ENCODE assay signal across 8 mouse cellular contexts in genomic region chr6:4003890-4004306, GRCm38 (mm10). TPM values are rescaled to one million over a fixed set of nuclear protein-coding genes. Genes with fewer than 3 reads are reported as not detected.
A peak's percentile ranks its signal among the peaks of the same experiment; 100 is the strongest.
DNase-seq lines count a peak whose midpoint lies in the region; ATAC-seq and TF ChIP-seq lines count a peak whose summit lies in the region.

TSS of gene Gng11 (plus strand) at chr6:4003904.

- peak within 1 kb of the TSS; percentile 83 for H3K9ac ChIP-seq in heart, embryonic 12.5 days
- peak within 1 kb of the TSS; percentile 61 for H3K9ac ChIP-seq in kidney, embryonic 15.5 days
- H3K9ac ChIP-seq in midbrain, embryonic 15.5 days: peak within 1 kb of the TSS; percentile 27
- peak within 1 kb of the TSS; percentile 81 for H3K9ac ChIP-seq in stomach, postnatal 0 days (ENCODE audit: low read length)

- no peak for TF ChIP-seq CTCF in thymus, adult 2 months (IDR thresholded peaks at IDR 0.05; ENCODE audit: borderline replicate concordance, control insufficient read depth, extremely low read depth, insufficient read depth, low read length, poor library complexity)
- no peak; the same call in 1 of the 2 replicates for TF ChIP-seq CTCF in stomach, postnatal 0 days (IDR thresholded peaks at IDR 0.05; ENCODE audit: low read depth)

- H3K4me3 ChIP-seq in thymus, adult 2 months (ENCODE audit: control insufficient read depth, insufficient read depth, low read length): no peak within 1 kb of the TSS
- peak within 1 kb of the TSS; percentile 66 for H3K4me3 ChIP-seq in heart, embryonic 12.5 days
- H3K4me3 ChIP-seq in kidney, embryonic 15.5 days (replicated peaks): peak within 1 kb of the TSS; percentile 56
- peak within 1 kb of the TSS; percentile 26 for H3K4me3 ChIP-seq in midbrain, embryonic 15.5 days
- H3K4me3 ChIP-seq in stomach, postnatal 0 days (ENCODE audit: low read depth, low read length): peak within 1 kb of the TSS; percentile 56

- WGBS in thymus, adult 2 months: 2% methylated on average over 19 of the region's 19 CpGs
- 0% methylated on average over 19 of the region's 19 CpGs for WGBS in heart, embryonic 12.5 days
- WGBS in kidney, embryonic 15.5 days: 0% methylated on average over 19 of the region's 19 CpGs
- WGBS in midbrain, embryonic 15.5 days: under 1% methylated on average over 19 of the region's 19 CpGs
- WGBS in stomach, postnatal 0 days: 2% methylated on average over 19 of the region's 19 CpGs

- no peak within 1 kb of the TSS for H3K27ac ChIP-seq in thymus, adult 2 months (ENCODE audit: control insufficient read depth, insufficient read depth, low read length)
- peak within 1 kb of the TSS; percentile 92 for H3K27ac ChIP-seq in heart, embryonic 12.5 days (ENCODE audit: poor library complexity, severe bottlenecking)
- H3K27ac ChIP-seq in kidney, embryonic 15.5 days: peak within 1 kb of the TSS; percentile 93
- H3K27ac ChIP-seq in midbrain, embryonic 15.5 days: peak within 1 kb of the TSS; percentile 50; the same call in 1 of the 2 replicates
- peak within 1 kb of the TSS; percentile 90 for H3K27ac ChIP-seq in stomach, postnatal 0 days (replicated peaks)

- ATAC-seq in heart, embryonic 12.5 days (ENCODE audit: insufficient number of reproducible peaks, low FRiP score): peak; percentile 84
- ATAC-seq in kidney, embryonic 15.5 days (replicated peaks; ENCODE audit: low FRiP score): peak; percentile 93
- peak; percentile 56; the same call in 1 of the 2 replicates for ATAC-seq in midbrain, embryonic 15.5 days (replicated peaks)
- ATAC-seq in stomach, postnatal 0 days (ENCODE audit: low FRiP score, low TSS enrichment): peak; percentile 88

- H3K27me3 ChIP-seq in thymus, adult 2 months (ENCODE audit: control insufficient read depth, insufficient read depth, low read length): no peaks in the 10 kb centered on the region
- no peaks in the 10 kb centered on the region for H3K27me3 ChIP-seq in heart, embryonic 12.5 days (replicated peaks)
- H3K27me3 ChIP-seq in kidney, embryonic 15.5 days: no peaks in the 10 kb centered on the region
- H3K27me3 ChIP-seq in midbrain, embryonic 15.5 days (replicated peaks): no peaks in the 10 kb centered on the region
- H3K27me3 ChIP-seq in stomach, postnatal 0 days (ENCODE audit: control insufficient read depth, insufficient read depth, low read length): no peaks in the 10 kb centered on the region

- TF ChIP-seq EP300 in stomach, postnatal 0 days (optimal IDR thresholded peaks at IDR 0.05): no peak

- TF ChIP-seq POLR2A in thymus, adult 2 months (IDR thresholded peaks at IDR 0.05; ENCODE audit: control insufficient read depth, extremely low read depth, insufficient read depth, low read length, poor library complexity): no peak

- H3K4me1 ChIP-seq in thymus, adult 2 months (replicated peaks; ENCODE audit: control insufficient read depth, insufficient read depth, low read length): no peaks in the 10 kb centered on the region
- peaks cover 19% of the 10 kb centered on the region for H3K4me1 ChIP-seq in heart, embryonic 12.5 days (replicated peaks)
- H3K4me1 ChIP-seq in kidney, embryonic 15.5 days: 0 out of 2 replicates have a peak, but pooled peaks cover 3% of the 10 kb centered on the region
- peaks cover 5% of the 10 kb centered on the region for H3K4me1 ChIP-seq in midbrain, embryonic 15.5 days
- no peaks in the 10 kb centered on the region for H3K4me1 ChIP-seq in stomach, postnatal 0 days (replicated peaks; ENCODE audit: control insufficient read depth, insufficient read depth)

- peak; percentile 3 for DNase-seq in thymus, adult 18-20 months
- DNase-seq in thymus, adult 2 months: no peak
- peak; percentile 35 for DNase-seq in fibroblast of lung, adult 2 months (ENCODE audit: low read depth)
- DNase-seq in liver: peak; percentile 49
- peak; percentile 59 for DNase-seq in stomach, postnatal 0 days (ENCODE audit: low spot score)

- peak within 1 kb of the TSS; percentile 69 for H3K4me2 ChIP-seq in heart, embryonic 12.5 days
- peak within 1 kb of the TSS; percentile 79 for H3K4me2 ChIP-seq in kidney, embryonic 15.5 days
- H3K4me2 ChIP-seq in midbrain, embryonic 15.5 days: peak within 1 kb of the TSS; percentile 53
- H3K4me2 ChIP-seq in stomach, postnatal 0 days (replicated peaks; ENCODE audit: low read depth): peak within 1 kb of the TSS; percentile 74

- H3K9me3 ChIP-seq in heart, embryonic 12.5 days (replicated peaks): no peaks in the 10 kb centered on the region
- H3K9me3 ChIP-seq in kidney, embryonic 15.5 days (replicated peaks): no peaks in the 10 kb centered on the region
- H3K9me3 ChIP-seq in midbrain, embryonic 15.5 days: no peaks in the 10 kb centered on the region
- no peaks in the 10 kb centered on the region for H3K9me3 ChIP-seq in stomach, postnatal 0 days (ENCODE audit: control insufficient read depth, low read length)

- no peaks in the 10 kb centered on the region for H3K36me3 ChIP-seq in thymus, adult 2 months (ENCODE audit: control insufficient read depth, insufficient read depth, low read length)
- H3K36me3 ChIP-seq in heart, embryonic 12.5 days: no peaks in the 10 kb centered on the region
- H3K36me3 ChIP-seq in kidney, embryonic 15.5 days: no peaks in the 10 kb centered on the region
- H3K36me3 ChIP-seq in midbrain, embryonic 15.5 days (replicated peaks): no peaks in the 10 kb centered on the region
- H3K36me3 ChIP-seq in stomach, postnatal 0 days (ENCODE audit: control insufficient read depth, insufficient read depth, low read length): no peaks in the 10 kb centered on the region

RNA-seq across cellular contexts. Expression of gene Gng11, which starts in this region (rescaled TPM):
- polyA plus RNA-seq in thymus, adult 2 months (2012; rRNA removed): 1.1 and 1.7 TPM in 2 replicates
- 76.1 and 79.7 TPM in 2 replicates for polyA plus RNA-seq in heart, embryonic 12.5 days (2016; fragmentation: Nextera tagmentation; extraction: Ambion mirVana)
- polyA plus RNA-seq in kidney, embryonic 15.5 days (2015; fragmentation: Nextera tagmentation; extraction: Ambion mirVana): 81.3 and 82.3 TPM in 2 replicates
- 23.8 and 25.2 TPM in 2 replicates for polyA plus RNA-seq in midbrain, embryonic 15.5 days (2015; fragmentation: Nextera tagmentation; extraction: Ambion mirVana)
- polyA plus RNA-seq in stomach, postnatal 0 days (2015; fragmentation: Nextera tagmentation; extraction: Ambion mirVana): 67.2 and 69.7 TPM in 2 replicates

Comparison
In these comparisons a context has a peak if more than half of its experiments do, and no peak if none do; other contexts are left out.
1. H3K9ac ChIP-seq: peak in every context shown above with its lines; median percentile 83 in heart, embryonic 12.5 days; 81 in stomach, postnatal 0 days; 61 in kidney, embryonic 15.5 days; 27 in midbrain, embryonic 15.5 days.